Mouse (Mus musculus) right cerebral cortex, postnatal 4 days (tissue): ENCODE results near the gene Sco1.
"Not testable (repeated sequence)": the region's sequence is repeated elsewhere in the genome, so short reads cannot be mapped to it uniquely, and the experiment has no call there.

Source experiments
- DNase-seq: peaks from one replicate; pipeline ENCODE4 v3.0.0-alpha.2; 2022

Gene Sco1

DNA sequence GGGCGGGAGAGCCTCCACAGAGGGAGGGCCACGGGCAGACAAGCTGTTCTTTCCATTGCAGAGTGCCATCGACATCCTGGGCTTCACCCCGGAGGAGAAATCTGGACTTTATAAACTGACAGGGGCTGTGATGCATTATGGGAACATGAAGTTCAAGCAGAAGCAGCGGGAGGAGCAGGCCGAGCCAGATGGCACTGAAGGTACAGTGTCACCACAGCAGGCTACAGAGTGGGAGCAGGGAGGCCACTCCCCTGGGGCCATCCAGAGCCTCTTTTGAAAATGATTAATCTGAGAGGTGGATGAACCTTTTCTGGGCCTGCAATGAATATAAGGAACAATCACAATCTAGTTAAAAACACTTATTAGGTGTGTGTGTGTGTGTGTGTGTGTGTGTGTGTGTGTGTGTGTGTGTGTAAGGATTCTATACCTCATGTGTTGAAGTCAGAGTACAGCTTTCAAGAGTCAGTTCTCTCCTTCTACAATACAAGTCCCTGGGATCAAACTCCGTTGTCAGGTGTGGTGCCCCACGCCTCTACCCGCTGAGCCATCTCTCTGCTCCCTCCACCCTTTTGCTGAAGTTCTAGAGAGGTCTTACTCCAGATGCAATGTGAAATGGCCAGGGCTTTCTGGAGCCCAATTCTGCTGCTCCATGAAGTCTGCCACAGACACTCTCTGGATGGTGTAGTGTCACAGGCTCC lies 34.1 kb downstream of the Sco1 start:
- no peak for DNase-seq

- no peak for DNase-seq
These were observed 34.8 kb downstream of the Sco1 start for GRCm38 (mm10) chr11:67087225-67087624.

DNA sequence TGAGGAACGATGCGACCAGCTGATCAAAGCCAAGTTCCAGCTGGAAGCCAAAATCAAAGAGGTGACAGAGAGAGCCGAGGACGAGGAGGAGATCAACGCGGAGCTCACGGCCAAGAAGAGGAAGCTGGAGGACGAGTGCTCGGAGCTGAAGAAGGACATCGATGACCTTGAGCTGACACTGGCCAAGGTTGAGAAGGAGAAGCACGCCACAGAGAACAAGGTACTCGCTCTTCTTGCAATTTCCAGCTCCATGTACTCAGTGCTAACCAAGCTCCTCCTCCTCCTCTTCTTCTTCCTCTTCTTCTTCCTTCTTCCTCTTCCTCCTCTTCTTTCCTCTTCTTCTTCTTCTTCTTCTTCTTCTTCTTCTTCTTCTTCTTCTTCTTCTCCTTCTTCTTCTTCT lies 39.9 kb downstream of the Sco1 start:
- DNase-seq = not testable (repeated sequence)

DNA sequence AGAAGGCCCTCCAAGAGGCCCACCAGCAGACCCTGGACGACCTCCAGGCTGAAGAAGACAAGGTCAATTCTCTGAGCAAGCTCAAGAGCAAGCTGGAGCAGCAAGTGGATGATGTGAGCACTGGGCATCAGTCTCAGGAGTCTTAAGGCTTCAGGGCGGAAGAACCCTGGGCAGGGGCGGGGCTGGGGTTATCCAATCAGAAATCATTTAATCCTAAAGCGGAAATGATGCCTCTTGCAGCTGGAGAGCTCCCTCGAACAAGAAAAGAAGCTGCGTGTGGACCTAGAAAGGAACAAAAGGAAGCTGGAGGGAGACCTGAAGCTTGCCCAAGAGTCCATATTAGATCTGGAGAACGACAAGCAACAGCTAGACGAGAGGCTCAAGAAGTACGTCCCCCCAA lies 40.7 kb downstream of the Sco1 start:
- no peak for DNase-seq

DNA sequence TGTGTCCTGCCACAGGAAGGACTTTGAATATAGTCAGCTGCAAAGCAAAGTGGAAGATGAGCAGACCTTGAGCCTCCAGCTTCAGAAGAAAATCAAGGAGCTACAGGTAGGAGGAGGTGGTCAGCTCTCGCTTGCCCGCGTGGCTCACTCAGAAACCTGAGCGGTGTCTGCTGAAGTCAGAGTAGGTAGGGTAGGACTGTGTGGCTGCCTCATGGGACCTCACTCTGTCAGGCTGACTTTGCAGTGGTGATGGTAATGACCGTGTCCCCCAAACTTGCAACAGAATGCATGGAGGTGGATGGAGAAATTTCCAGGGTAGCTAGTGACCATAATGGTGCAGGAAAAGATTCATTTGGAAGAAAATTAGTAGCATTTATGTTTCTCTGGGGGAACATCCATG lies 41.2 kb downstream of the Sco1 start:
- no peak for DNase-seq

DNA sequence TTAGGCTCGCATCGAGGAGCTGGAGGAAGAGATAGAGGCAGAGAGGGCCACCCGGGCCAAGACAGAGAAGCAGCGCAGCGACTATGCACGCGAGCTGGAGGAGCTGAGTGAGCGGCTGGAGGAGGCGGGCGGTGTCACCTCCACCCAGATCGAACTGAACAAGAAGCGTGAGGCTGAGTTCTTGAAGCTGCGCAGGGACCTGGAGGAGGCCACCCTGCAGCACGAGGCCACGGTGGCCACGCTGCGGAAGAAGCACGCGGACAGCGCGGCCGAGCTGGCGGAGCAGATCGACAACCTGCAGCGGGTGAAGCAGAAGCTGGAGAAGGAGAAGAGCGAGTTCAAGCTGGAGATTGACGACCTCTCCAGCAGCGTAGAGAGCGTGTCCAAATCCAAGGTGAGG lies 42.0 kb downstream of the Sco1 start:
- no peak for DNase-seq

GRCm38 (mm10) chr11:67097709-67098108 lies 45.2 kb downstream of the Sco1 start:
- no peak for DNase-seq

DNA sequence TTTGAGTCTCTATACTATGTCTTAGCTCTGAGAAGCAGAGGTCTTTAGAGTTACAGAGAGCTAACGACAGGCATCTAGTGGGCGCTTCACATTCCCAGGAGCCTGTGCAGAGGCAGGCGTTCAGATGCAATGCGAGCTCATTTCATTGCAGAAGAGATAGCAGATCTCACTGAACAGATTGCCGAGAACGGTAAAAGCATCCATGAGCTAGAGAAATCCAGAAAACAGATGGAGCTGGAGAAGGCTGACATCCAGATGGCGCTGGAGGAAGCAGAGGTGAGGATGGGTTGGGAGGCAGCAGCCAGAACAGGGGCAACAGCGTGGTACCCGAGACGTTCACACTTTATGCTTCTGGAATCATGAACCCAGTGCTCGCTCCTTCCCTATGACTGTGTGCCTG lies 46.0 kb downstream of the Sco1 start:
- no peak for DNase-seq

- DNase-seq = no peak
These were observed 46.8 kb downstream of the Sco1 start for GRCm38 (mm10) chr11:67099241-67099640.

- DNase-seq = peak; percentile 30
These were observed 47.7 kb downstream of the Sco1 start for GRCm38 (mm10) chr11:67100169-67100568.

- DNase-seq = peak; percentile 37
These were observed 49.2 kb downstream of the Sco1 start for GRCm38 (mm10) chr11:67101713-67102112.

- DNase-seq = no peak
These were observed 50.8 kb downstream of the Sco1 start for GRCm38 (mm10) chr11:67103256-67103655.

DNA sequence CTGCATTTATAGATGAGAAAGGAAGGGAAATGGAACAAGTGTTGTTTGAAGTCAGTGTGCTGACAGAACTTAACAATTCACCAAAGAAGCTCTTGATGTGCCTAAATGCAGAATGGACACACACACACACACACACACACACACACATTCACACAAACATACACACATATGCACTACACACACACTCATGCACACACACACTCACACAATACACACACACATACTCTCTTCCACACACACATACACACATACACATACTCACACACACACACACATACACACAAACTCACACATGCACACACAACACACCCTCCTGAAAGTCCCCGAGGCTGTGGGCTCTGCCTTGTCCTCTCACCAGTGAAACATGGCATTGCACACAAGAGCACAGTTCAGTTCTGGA lies 51.8 kb downstream of the Sco1 start:
- no peak for DNase-seq

DNA sequence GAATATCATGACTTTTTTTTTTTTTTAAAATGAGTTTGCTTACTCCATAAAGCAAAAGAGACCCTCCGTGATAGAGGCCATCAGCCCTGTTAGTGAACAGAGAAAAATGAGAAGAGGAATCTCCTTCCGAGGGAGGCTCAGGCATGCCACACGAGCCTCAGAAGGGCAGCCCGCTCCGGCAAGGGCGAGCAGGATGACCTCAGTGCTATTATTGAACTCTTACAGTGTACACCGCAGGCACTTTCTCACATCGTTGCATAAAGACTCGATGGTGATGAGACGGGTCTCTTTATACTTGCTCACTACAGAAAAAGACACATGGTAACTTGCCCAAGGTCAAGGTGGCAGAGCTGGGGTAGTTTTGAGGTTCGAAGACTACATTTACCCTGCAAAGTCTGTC lies 52.2 kb downstream of the Sco1 start:
- no peak for DNase-seq

DNA sequence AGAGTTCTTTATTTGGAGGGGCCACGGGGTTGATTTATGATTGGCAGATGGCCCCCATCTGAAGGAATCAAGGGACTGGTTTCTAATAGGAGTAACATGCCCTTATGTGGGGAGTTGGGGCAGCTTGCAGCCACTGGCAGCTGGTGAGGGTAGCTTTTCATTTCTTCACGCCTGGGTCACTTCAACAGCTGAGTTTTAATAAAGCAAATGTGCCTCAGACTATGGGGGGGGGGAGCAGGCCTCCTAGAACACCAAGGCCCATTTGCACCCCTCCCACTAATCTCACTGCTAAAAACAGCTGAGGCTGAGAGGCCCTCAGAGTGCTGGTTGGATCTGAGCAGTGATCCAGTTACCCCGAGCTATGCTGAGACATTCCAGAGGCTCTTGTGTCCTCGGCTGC lies 53.2 kb downstream of the Sco1 start:
- DNase-seq = no peak

- no peak for DNase-seq
These were observed 54.5 kb downstream of the Sco1 start for GRCm38 (mm10) chr11:67106973-67107372.

DNA sequence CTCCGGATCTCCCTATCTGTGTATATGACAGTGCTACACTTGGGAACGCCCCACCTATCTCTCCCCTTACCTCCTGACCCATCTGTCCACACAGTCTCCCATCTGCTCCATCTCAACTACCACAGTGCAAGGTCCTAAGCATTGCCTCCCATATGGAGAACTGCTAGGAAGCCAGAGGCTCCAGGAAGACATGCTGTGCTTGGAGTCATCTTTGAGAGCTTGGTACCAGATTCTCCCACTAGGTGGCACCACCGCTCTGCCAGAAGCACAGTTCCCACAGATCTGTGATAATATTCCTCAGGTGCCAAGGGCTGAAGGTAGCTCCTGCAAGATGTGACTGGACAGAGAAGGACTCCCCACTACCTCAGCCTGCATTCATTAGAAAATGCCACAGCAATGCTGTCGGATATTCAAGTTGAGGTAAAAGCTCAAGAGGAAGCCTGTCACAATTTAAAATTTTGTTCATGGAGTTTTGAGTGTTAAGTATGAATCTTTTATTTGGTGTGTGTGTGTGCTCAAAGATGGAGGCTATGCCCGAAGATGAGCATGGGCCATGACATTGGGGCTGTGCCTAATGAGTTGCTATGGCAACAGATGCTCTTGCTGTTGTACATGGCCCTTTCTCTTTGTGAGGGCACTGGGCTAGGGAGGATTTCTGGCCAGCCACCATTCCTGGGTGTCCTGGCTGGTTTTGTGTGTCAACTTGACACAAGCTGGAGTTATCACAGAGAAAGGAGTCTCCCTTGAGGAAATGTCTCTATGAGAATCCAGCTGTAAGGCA lies 57.9 kb downstream of the Sco1 start:
- DNase-seq = peak; percentile 89

DNA sequence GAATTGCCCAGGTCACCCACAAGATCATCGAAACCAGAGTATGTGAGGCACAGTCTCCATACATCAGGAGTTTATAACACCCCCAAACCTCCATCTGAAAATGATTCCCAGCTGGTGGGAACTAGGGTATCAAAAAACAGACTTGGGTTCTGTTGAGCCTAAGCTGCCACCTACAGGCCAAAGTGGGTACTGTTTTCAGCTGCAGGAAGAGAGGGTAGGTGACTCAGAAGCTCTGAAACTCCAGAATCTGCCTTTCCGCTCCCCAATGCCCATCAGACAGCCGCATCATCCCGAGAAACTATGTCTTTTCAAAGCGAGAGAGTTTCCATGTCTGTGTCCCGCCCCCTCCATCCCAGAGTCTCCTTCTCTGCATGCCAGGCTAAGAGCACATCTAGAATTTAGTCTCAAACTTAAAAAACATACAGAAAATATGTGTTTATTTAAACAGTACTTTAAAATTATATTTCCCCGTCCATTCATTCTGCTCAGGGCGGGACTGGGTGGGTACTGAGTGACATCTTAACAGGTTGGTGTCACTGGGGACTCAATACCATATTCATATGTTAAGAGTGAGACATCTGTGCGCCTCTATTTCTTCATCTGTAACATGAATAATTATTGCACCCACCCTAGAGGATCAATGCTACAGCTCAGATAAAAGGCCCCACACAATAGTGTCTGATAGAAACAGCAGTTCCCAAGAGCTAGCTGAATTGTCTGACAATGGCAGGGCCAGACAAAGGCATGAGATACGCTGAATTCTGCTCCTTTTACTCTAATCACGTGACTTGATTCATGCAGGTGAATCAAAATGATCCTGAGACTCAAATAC lies 59.8 kb downstream of the Sco1 start:
- peak; percentile 86 for DNase-seq

DNA sequence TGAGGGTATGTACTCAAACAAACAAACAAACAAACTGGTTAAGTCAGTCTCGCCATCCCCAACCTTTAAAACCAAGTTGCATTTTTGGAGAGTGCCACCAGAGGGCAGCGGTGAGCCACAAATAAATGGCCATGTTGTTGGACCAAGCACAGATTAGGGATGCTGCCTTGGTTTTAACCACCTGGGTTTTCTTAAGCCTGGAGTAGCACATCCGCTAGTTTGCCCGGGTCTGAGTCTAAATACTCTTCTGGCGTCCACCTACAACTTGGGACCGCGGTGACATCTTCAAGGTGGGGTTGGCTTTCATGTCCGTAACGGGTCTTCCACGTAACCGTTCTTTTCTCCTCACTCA lies 60.4 kb downstream of the Sco1 start:
- peak; percentile 88 for DNase-seq

DNA sequence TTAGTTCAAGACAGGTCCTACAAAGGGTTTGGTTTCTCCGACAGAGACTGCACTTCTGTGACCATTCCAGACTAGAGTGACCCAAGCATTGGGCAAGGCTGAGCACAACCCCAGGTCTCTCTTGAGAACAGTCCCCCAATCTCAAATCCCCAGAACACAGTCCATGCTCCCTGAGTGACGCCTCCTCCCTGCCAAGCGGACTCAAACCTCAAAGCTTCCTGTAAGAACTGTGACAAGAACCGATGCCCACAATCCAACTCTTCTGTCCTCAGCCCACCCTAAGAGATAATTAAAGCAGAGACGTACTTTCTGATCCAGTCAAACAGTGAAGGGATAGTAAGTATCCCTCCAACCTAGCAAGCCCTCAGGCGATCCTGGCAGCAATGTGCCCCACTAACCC lies 60.9 kb downstream of the Sco1 start:
- DNase-seq = no peak

DNA sequence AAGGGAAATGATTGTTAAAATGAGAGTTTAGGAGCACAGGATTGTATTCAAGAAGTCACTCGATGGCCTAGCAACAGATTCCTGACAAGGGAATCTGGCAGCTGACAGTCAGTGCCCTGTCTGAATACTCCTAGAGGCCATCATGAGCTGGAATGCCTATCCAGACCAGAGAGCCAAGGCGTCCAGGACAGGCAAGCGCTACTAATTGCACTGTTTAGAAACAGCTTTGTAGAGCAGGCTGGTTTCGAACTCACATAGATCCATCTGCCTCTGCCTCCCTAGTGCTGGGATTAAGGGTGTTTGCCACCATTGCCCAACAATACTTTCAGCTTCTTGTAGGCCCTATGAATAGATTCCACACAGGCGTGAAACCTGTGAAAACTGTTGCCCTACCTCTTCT lies 61.8 kb downstream of the Sco1 start:
- no peak for DNase-seq

GRCm38 (mm10) chr11:67114901-67115300 lies 62.4 kb downstream of the Sco1 start:
- no peak for DNase-seq
